8 mouse cellular contexts compared by ENCODE assay signal in genomic region chr4:133197801-133198286, GRCm38 (mm10). TPM values are rescaled to one million over a fixed set of nuclear protein-coding genes. Genes with fewer than 3 reads are reported as not detected.
A peak's percentile ranks its signal among the peaks of the same experiment; 100 is the strongest.
DNase-seq lines count a peak whose midpoint lies in the region; ATAC-seq lines count a peak whose summit lies in the region.

No protein-coding gene starts in this region.

- DNase-seq in adrenal gland, postnatal 10 days = peak; percentile 58
- no peak for DNase-seq in adrenal gland, postnatal 25 days
- DNase-seq in Muller cell, postnatal 12 days (ENCODE audit: inconsistent ontology term) = peak; percentile 45
- peak; percentile 37 for DNase-seq in hindbrain, embryonic 10.5 days (ENCODE audit: low spot score)
- peak; percentile 66 for DNase-seq in limb, embryonic 11.5 days (ENCODE audit: low spot score)
- no peak for DNase-seq in frontal cortex, postnatal 14 days (ENCODE audit: low spot score in 2 of 2)

- WGBS in hindbrain, embryonic 10.5 days = 18% methylated on average over 13 of the region's 13 CpGs
- 8% methylated on average over 13 of the region's 13 CpGs for WGBS in limb, embryonic 11.5 days
- 29% methylated on average over 13 of the region's 13 CpGs for WGBS in stomach, embryonic 16.5 days

- H3K4me3 ChIP-seq in hindbrain, embryonic 10.5 days = no peak overlapping the region
- no peak overlapping the region for H3K4me3 ChIP-seq in limb, embryonic 11.5 days (ENCODE audit: low read depth, low read length)
- H3K4me3 ChIP-seq in stomach, embryonic 16.5 days (replicated peaks; ENCODE audit: low read length) = no peak overlapping the region

- peaks cover 46% of the 10 kb centered on the region for H3K36me3 ChIP-seq in hindbrain, embryonic 10.5 days
- peaks cover 9% of the 10 kb centered on the region for H3K36me3 ChIP-seq in limb, embryonic 11.5 days (ENCODE audit: control insufficient read depth, insufficient read depth, low read length)
- peaks cover 14% of the 10 kb centered on the region for H3K36me3 ChIP-seq in stomach, embryonic 16.5 days (ENCODE audit: control insufficient read depth, insufficient read depth, low read length)

- H3K9ac ChIP-seq in limb, embryonic 11.5 days (ENCODE audit: low read length) = no peak overlapping the region
- H3K9ac ChIP-seq in stomach, embryonic 16.5 days (ENCODE audit: low read length) = 0 out of 2 replicates have a peak overlapping the region, but pooled peaks have one; percentile 9

- H3K9me3 ChIP-seq in hindbrain, embryonic 10.5 days = no peaks in the 10 kb centered on the region
- H3K9me3 ChIP-seq in limb, embryonic 11.5 days (ENCODE audit: control insufficient read depth, low read length) = no peaks in the 10 kb centered on the region
- H3K9me3 ChIP-seq in stomach, embryonic 16.5 days (replicated peaks; ENCODE audit: control insufficient read depth, low read length) = no peaks in the 10 kb centered on the region

- H3K27ac ChIP-seq in hindbrain, embryonic 10.5 days = peak overlapping the region; percentile 78
- H3K27ac ChIP-seq in limb, embryonic 11.5 days (replicated peaks; ENCODE audit: low read depth, low read length) = peak overlapping the region; percentile 92
- peak overlapping the region; percentile 75 for H3K27ac ChIP-seq in stomach, embryonic 16.5 days (ENCODE audit: low read length)

- peaks cover 6% of the 10 kb centered on the region; the same call in 1 of the 2 replicates for H3K27me3 ChIP-seq in hindbrain, embryonic 10.5 days (ENCODE audit: insufficient read depth, poor library complexity, severe bottlenecking)
- H3K27me3 ChIP-seq in limb, embryonic 11.5 days (ENCODE audit: control insufficient read depth, insufficient read depth, low read length) = no peaks in the 10 kb centered on the region
- no peaks in the 10 kb centered on the region for H3K27me3 ChIP-seq in stomach, embryonic 16.5 days (ENCODE audit: control insufficient read depth, insufficient read depth, low read length)

- 0 out of 2 replicates have a peak, but pooled peaks have one; percentile 28 for ATAC-seq in limb, embryonic 11.5 days (ENCODE audit: insufficient number of reproducible peaks, low FRiP score, low TSS enrichment, low read depth)
- ATAC-seq in stomach, embryonic 16.5 days (ENCODE audit: insufficient read depth, low FRiP score) = peak; percentile 27; the same call in 1 of the 2 replicates
- ATAC-seq in granulocyte monocyte progenitor cell, adult 5-6 weeks (replicated peaks; ENCODE audit: poor library complexity, severe bottlenecking) = no peak

- peak overlapping the region; percentile 20 for H3K4me2 ChIP-seq in limb, embryonic 11.5 days (ENCODE audit: low read depth, severe bottlenecking)
- no peak overlapping the region for H3K4me2 ChIP-seq in stomach, embryonic 16.5 days (ENCODE audit: low read depth, low read length)

- peaks cover 63% of the 10 kb centered on the region for H3K4me1 ChIP-seq in hindbrain, embryonic 10.5 days (replicated peaks)
- peaks cover 54% of the 10 kb centered on the region for H3K4me1 ChIP-seq in limb, embryonic 11.5 days (ENCODE audit: control insufficient read depth, insufficient read depth, low read length)
- H3K4me1 ChIP-seq in stomach, embryonic 16.5 days (ENCODE audit: control insufficient read depth, insufficient read depth, low read length) = peaks cover 46% of the 10 kb centered on the region

RNA-seq across cellular contexts. Expression of gene Cd164l2, which starts 14.1 kb away (rescaled TPM):
- total RNA-seq in adrenal gland, postnatal 10 days (2021) = 1 to 10 TPM; 2.2 to 2.4 TPM
- 1.4 and 1.5 TPM in 2 replicates for total RNA-seq in adrenal gland, postnatal 25 days (2021)
- polyA plus RNA-seq in hindbrain, embryonic 10.5 days (2016; fragmentation: Nextera tagmentation; extraction: Ambion mirVana) = 1.1 and 2.2 TPM in 2 replicates
- polyA plus RNA-seq in limb, embryonic 11.5 days (2014; fragmentation: Nextera tagmentation; extraction: Ambion mirVana) = 1.8 and 2.4 TPM in 2 replicates
- 9.2 and 9.5 TPM in 2 replicates for polyA plus RNA-seq in stomach, embryonic 16.5 days (2015; fragmentation: Nextera tagmentation; extraction: Ambion mirVana)
- not detected in 2 replicates for total RNA-seq in granulocyte monocyte progenitor cell, adult 5-6 weeks (2014; fragmentation: Nextera tagmentation)
- total RNA-seq in granulocyte monocyte progenitor cell, adult 5-6 weeks (2017) = not detected in 2 replicates

RNA-seq across cellular contexts. Expression of gene Gpr3, which starts 14.5 kb away (rescaled TPM):
- under 1 TPM; 0.36 to 0.99 TPM for total RNA-seq in adrenal gland, postnatal 10 days (2021)
- not detected in 2 replicates for total RNA-seq in adrenal gland, postnatal 25 days (2021)
- polyA plus RNA-seq in hindbrain, embryonic 10.5 days (2016; fragmentation: Nextera tagmentation; extraction: Ambion mirVana) = 0.32 and 0.35 TPM in 2 replicates
- 0.33 and 0.47 TPM in 2 replicates for polyA plus RNA-seq in limb, embryonic 11.5 days (2014; fragmentation: Nextera tagmentation; extraction: Ambion mirVana)
- 0.12 TPM in 1 of 2 replicates, not detected in the other for polyA plus RNA-seq in stomach, embryonic 16.5 days (2015; fragmentation: Nextera tagmentation; extraction: Ambion mirVana)
- not detected in 2 replicates for total RNA-seq in granulocyte monocyte progenitor cell, adult 5-6 weeks (2014; fragmentation: Nextera tagmentation)
- total RNA-seq in granulocyte monocyte progenitor cell, adult 5-6 weeks (2017) = 0.36 TPM in 1 of 2 replicates, not detected in the other

RNA-seq across cellular contexts. Expression of gene Map3k6, which starts 42.8 kb away (rescaled TPM):
- total RNA-seq in adrenal gland, postnatal 10 days (2021) = 10 to 100 TPM; 17.2 to 36.7 TPM
- total RNA-seq in adrenal gland, postnatal 25 days (2021) = 15.7 and 20.1 TPM in 2 replicates
- 1.7 and 1.9 TPM in 2 replicates for polyA plus RNA-seq in hindbrain, embryonic 10.5 days (2016; fragmentation: Nextera tagmentation; extraction: Ambion mirVana)
- 0.98 and 1.7 TPM in 2 replicates for polyA plus RNA-seq in limb, embryonic 11.5 days (2014; fragmentation: Nextera tagmentation; extraction: Ambion mirVana)
- polyA plus RNA-seq in stomach, embryonic 16.5 days (2015; fragmentation: Nextera tagmentation; extraction: Ambion mirVana) = 17.1 and 21.0 TPM in 2 replicates
- 0.19 and 2.0 TPM in 2 replicates for total RNA-seq in granulocyte monocyte progenitor cell, adult 5-6 weeks (2014; fragmentation: Nextera tagmentation)
- total RNA-seq in granulocyte monocyte progenitor cell, adult 5-6 weeks (2017) = 3.7 and 4.1 TPM in 2 replicates

Comparison
In these comparisons a context has a peak if more than half of its experiments do, and no peak if none do; other contexts are left out.
1. DNase-seq: peak in adrenal gland, postnatal 10 days (single experiment), Muller cell, postnatal 12 days (single experiment), hindbrain, embryonic 10.5 days (single experiment) and limb, embryonic 11.5 days (single experiment); none in adrenal gland, postnatal 25 days (single experiment) and frontal cortex, postnatal 14 days (0 of 2).
2. Peak in every context shown above with its lines, with median percentiles within 50 percentile points of each other: H3K27ac ChIP-seq.